Mouse (Mus musculus): ENCODE data around the gene Ptgr2. TPM values are rescaled to one million over a fixed set of nuclear protein-coding genes. Genes with fewer than 3 reads are reported as not detected.

Gene Ptgr2
- polyA plus RNA-seq, 1 experiment from 2014 or later, result 13.4 TPM

DNA sequence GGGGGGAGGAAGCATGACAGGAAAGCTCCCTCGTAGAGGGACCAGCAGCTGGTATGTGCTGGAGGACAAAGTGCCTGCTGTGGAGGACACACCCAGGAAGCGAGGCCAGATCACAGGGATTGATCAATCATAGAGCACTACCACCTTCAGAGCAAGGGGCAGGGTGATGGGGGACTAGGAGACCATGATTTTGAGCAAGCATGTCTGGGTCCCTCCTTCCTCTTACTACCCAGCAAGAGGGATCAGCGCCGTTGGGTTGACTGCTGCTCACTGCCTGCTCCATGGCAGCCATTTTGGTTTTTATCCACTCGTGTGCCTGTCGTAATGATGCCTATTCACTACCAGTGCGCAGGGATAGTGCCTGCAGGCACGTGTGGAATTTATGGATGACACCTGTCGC is 79.3 kb downstream of the Ptgr2 start:
- Histone ChIP-seq H3K4me1 (replicated peaks) (peaks cover 13% of the 10 kb centered on the region), H3K9me3 (no peaks in the 10 kb centered on the region), H3K9ac (replicated peaks) (no peak overlapping the region), H3K4me2 (no peak overlapping the region), H3K4me3 (replicated peaks) (no peak overlapping the region), H3K27ac (no peak overlapping the region), H3K36me3 (peaks cover 29% of the 10 kb centered on the region), H3K27me3 (no peaks in the 10 kb centered on the region)
- ATAC-seq (ENCODE audit: insufficient number of reproducible peaks, insufficient read depth, low FRiP score, low TSS enrichment, low read depth), result no peak
- 84% methylated on average over 9 of the region's 9 CpGs for WGBS

DNA sequence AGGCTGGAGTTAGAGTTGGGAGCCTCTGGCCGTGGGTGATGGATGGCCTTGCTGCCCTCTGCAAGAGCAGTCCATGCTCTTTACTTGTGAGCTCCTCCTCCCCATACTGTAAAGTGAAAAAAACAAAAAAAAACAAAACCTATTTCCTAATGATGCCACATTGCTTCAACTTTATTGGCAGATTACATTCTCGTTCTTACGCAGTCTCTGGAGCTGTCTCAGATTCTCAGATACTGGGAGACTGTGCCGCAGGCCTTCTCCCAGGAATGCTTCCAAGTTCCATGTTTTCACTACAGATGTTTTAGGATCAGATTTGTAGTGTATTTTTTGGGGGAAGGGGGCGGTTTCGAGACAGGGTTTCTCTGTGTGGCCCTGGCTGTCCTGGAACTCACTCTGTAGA is 80.1 kb downstream of the Ptgr2 start:
- 96% methylated on average over 6 of the region's 6 CpGs for WGBS
- Histone ChIP-seq H3K4me3 (replicated peaks) (no peak overlapping the region), H3K27me3 (no peaks in the 10 kb centered on the region), H3K4me1 (replicated peaks) (peaks cover 13% of the 10 kb centered on the region), H3K9me3 (no peaks in the 10 kb centered on the region), H3K36me3 (peaks cover 37% of the 10 kb centered on the region), H3K9ac (replicated peaks) (no peak overlapping the region), H3K27ac (no peak overlapping the region), H3K4me2 (no peak overlapping the region)
- no peak for ATAC-seq (ENCODE audit: insufficient number of reproducible peaks, insufficient read depth, low FRiP score, low TSS enrichment, low read depth)

Other genes with a start within 250 kb of the Ptgr2 start
- gene Acot4, start 246.9 kb upstream of the Ptgr2 start, polyA plus RNA-seq (2016; fragmentation: Nextera tagmentation; extraction: Ambion mirVana), result 0.14 and 0.39 TPM in 2 replicates
- not detected in 2 replicates for gene Gm49366, start 246.3 kb upstream of the Ptgr2 start, polyA plus RNA-seq (2016; fragmentation: Nextera tagmentation; extraction: Ambion mirVana)
- 0.59 and 0.66 TPM in 2 replicates for gene Acot3, start 233.1 kb upstream of the Ptgr2 start, polyA plus RNA-seq (2016; fragmentation: Nextera tagmentation; extraction: Ambion mirVana)
- not detected in 2 replicates for gene Acot5, start 215.9 kb upstream of the Ptgr2 start, polyA plus RNA-seq (2016; fragmentation: Nextera tagmentation; extraction: Ambion mirVana)
- gene Acot6, start 184.6 kb upstream of the Ptgr2 start, polyA plus RNA-seq (2016; fragmentation: Nextera tagmentation; extraction: Ambion mirVana), result 0.83 and 0.98 TPM in 2 replicates
- 6.2 and 7.7 TPM in 2 replicates for gene Dnal1, start 170.9 kb upstream of the Ptgr2 start, polyA plus RNA-seq (2016; fragmentation: Nextera tagmentation; extraction: Ambion mirVana)
- 1.2 and 1.3 TPM in 2 replicates for gene Pnma1, start 136.7 kb upstream of the Ptgr2 start, polyA plus RNA-seq (2016; fragmentation: Nextera tagmentation; extraction: Ambion mirVana)
- gene Elmsan1, start 66.4 kb upstream of the Ptgr2 start, polyA plus RNA-seq (2016; fragmentation: Nextera tagmentation; extraction: Ambion mirVana), result 7.0 and 8.6 TPM in 2 replicates
- 109 and 114 TPM in 2 replicates for gene Zfp410, start 31.6 kb downstream of the Ptgr2 start, polyA plus RNA-seq (2016; fragmentation: Nextera tagmentation; extraction: Ambion mirVana)
- 44.5 and 47.7 TPM in 2 replicates for gene Coq6, start 76.4 kb downstream of the Ptgr2 start, polyA plus RNA-seq (2016; fragmentation: Nextera tagmentation; extraction: Ambion mirVana)
- gene Fam161b, start 76.6 kb downstream of the Ptgr2 start, polyA plus RNA-seq (2016; fragmentation: Nextera tagmentation; extraction: Ambion mirVana), result 4.0 and 5.0 TPM in 2 replicates
- gene Entpd5, start 123.8 kb downstream of the Ptgr2 start, polyA plus RNA-seq (2016; fragmentation: Nextera tagmentation; extraction: Ambion mirVana), result 10.9 and 11.4 TPM in 2 replicates
- 1.5 and 2.1 TPM in 2 replicates for gene Bbof1, start 123.8 kb downstream of the Ptgr2 start, polyA plus RNA-seq (2016; fragmentation: Nextera tagmentation; extraction: Ambion mirVana)
- 28.9 and 31.0 TPM in 2 replicates for gene Rnf113a2, start 132.0 kb downstream of the Ptgr2 start, polyA plus RNA-seq (2016; fragmentation: Nextera tagmentation; extraction: Ambion mirVana)
- gene Aldh6a1, start 165.8 kb downstream of the Ptgr2 start, polyA plus RNA-seq (2016; fragmentation: Nextera tagmentation; extraction: Ambion mirVana), result 32.5 and 35.0 TPM in 2 replicates
- gene Lin52, start 166.2 kb downstream of the Ptgr2 start, polyA plus RNA-seq (2016; fragmentation: Nextera tagmentation; extraction: Ambion mirVana), result 29.5 and 30.6 TPM in 2 replicates